Mouse (Mus musculus) layer of hippocampus, postnatal 10 days (tissue): ENCODE results near the gene Cnr2. TPM values are rescaled to one million over a fixed set of nuclear protein-coding genes. Genes with fewer than 3 reads are reported as not detected.

ENCODE experiments used
- DNase-seq, 2 experiments: peaks; one replicate each; pipeline ENCODE4 v3.0.0; 2021; ENCODE audit warnings: low spot score in 2 of 2
- long read RNA-seq: library from polyadenylated mRNA; stranded (forward); transcript quantifications from one replicate; pipeline ENCODE4 v2.0.0, GENCODE M21; 2023
- total RNA-seq, 2 experiments: library from RNA; stranded (reverse); gene quantifications; 2 replicates each; pipeline ENCODE4 v1.2.3; 2021

The Cnr2 gene
- under 1 TPM; 0.18 to 0.22 TPM for total RNA-seq
- long read RNA-seq, partial matches to known transcripts: 0 of 1 reads
- long read RNA-seq, other reads (novel, unspliced or antisense): 1 of 1 reads

DNA sequence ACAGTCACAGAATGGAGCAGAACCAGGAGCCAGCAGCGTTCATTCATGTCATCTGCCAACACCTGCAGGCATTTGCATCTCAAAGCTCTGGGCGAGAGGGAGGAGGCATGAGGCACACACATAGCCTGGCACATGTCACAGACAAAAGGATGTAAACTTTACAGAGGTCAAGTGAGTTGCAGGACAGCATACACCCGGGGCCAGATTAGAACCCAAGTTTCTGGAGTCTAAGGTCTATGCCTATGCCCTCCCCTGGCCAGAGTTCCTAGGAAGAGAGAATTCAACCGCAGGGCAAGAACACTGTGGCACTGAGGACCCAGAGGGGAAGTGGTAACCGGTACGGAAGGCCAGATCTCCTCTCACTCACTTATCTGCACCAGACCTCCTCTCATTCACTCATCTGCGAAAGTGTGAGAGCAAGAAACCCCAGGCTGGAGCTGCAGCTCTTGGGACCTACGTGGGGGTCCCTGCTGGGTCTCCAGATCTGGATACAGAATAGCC, at the start of gene Cnr2:
Cnr2 (plus strand) TSS at position 324 of the 501 bp plus-strand sequence.
- DNase-seq: no peak

DNA sequence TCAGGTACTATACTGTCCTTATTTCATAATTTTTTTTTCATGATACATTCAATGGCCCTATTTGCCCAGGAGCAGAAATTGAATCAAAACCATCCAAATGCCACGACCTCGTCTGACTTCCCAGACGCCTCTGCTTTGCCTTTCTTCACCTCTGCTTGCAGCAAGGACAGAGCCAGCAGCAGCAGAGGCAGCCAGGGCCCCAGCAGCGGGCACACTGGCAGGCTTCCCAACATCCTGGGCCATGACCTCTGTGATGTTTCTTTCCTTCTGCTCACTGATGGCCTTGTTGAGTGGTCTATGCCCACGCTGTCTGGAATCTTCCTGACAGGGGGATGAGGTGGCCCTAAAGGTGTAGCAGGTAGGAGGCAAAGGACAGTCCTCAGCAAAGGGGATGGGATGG, 47.6 kb upstream of the Cnr2 start:
- no peak for DNase-seq

DNA sequence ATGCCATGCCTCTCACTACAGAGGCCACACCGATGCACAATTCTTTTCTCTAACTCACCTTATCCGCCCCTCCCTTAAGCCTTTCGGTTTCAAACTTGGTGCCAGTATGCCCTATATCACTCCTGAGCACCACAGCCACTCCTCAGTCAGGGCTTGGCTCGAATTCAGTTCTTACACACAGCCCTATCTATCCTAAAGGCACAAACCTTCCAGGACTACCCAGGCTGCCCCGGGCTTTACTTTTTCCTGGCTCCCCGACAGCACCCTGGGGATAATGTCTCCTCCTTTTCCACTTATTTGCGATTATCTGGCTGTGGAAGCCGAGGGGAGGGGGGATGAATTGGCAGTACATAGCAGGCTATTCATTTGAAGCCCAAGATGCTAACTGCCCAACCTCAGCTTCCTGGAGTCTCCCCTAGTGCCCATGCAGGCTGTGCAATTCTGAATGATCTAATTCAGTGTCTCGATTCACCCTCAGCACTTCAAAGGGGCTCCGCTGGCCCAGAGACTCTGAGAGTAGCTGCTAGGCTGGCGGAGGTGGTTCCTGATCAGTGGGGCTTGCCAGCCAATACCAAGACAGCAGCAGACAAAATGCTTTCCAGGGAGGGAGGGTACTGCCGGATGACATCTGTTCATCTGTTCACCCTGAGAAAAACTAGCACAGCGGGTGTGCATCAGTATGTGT, 44.6 kb upstream of the Cnr2 start:
- DNase-seq: peak; percentile 63 to 76

DNA sequence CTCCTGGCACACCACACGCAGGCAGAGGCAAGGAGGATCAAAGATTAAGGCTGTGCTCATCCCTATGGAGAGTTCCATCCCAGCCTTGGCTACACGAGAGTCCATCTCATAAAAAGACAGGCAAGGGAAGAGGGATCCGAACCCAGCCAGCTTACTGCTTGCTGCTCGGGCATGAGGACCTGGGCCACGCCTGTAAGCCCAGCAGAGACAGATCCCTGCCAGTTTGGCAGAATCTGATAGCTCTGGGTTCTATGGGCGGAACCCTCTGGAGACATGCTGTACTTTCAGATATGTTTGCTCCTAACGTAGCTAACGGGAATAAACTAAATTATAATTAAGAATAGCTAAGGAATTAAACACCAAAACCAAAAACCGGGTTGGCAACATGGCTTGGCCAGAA, 43.3 kb upstream of the Cnr2 start:
- peak in 1 of 2 experiments; percentile 4 for DNase-seq

DNA sequence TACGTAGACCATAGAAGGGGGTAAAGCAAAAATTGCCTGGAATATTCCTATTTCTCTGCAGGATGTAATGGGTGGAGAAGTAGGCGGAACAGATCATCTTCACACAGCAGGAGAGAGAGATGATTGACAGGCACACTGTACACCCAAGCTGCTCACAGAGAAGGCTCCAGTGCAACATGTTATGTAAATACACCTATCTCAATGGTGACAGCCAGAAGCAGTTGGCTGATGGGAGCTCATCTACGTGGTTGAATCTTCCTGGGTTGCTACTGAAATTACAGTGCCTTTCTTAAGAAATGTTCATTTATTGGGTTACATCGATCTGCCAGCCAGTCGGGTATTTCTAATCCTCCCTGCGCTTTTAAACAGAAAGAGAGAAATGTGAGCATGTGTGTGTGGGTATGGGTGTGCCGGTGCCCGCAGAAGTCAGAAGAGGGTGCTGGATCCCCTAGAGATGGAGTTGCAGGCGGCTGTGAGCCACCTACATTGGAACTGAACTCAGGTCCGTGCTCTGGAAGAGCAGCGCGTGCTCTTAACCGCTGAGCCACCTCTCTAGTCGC, 41.1 kb upstream of the Cnr2 start:
- DNase-seq: peak in 1 of 2 experiments; percentile 16

DNA sequence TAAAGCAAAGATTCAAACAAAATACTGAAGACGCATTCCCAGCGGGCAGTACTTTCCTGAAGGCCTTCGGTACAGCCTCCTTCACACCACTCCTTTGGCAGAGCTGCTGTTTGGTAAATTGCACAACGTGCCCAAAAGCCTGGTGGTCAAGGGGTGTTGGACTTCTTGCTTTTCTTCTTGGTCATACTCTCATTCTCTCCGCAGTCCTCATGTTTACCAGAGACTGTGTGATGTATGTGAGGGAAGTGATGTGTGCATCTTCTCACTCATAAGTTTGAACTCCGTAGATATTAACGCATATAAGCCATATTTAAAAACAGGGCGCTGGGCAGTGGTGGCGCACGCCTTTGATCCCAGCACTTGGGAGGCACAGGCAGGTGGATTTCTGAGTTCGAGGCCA, 40.6 kb upstream of the Cnr2 start:
- DNase-seq: peak in 1 of 2 experiments; percentile 2

DNA sequence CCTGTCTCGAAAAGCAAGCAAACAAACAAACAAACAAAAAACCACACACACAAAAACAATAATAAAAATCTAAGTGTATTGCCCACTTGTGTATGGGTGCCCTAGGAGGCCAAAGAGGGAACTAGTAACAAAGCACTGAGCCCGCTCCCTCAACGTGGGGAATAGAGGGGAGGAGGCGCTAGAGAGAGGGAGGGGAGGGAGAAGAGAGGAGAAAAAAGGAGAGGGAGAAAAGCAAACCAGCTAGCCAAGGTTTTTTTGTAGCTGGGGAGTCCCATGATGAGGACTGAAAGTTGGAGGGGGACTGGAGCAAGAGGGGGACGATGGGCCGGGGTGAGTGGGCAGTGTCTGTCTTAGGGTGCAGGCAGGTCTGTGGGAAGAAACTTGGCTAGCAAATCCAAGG, 40.1 kb upstream of the Cnr2 start:
- peak in 1 of 2 experiments; percentile 18 for DNase-seq

DNA sequence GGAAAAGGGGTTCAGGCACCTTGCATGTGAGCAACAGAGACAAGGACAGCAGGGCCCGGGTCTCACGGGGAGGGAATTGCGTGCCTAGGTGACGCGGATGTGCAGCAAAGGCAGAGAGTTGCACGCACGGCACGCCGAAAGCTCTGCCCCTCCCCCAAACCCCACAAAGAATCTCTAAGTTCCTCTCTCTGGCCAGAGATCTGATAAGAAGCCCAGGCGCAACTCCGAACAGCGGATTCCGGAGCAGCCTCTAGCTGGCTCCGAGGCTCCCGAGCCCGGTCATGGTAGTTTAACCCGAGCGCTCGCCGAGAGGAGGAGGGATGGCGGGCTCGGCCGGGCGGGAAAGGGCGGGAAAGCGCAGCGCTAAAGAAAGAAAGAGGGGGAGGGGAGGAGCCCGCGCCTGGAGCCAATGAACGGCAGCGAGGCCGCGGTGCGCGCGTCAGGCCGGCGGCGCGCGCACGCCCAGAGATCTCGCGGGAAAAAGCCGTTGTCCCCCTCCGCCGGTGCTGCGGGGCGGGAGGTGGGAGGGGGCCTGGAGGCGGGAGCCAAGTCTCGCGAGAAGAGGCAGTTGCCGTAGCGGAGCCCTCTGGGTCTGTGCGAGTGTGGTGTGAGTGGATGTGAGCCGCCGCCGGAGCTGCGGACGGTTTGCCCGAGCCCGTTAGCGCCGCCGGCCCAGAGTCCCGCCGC, 39.5 kb upstream of the Cnr2 start, which contains the start of gene Srsf10:
Srsf10 (plus strand) TSS at position 212 of the 687 bp plus-strand sequence.
- peak; percentile 90 to 94 for DNase-seq

DNA sequence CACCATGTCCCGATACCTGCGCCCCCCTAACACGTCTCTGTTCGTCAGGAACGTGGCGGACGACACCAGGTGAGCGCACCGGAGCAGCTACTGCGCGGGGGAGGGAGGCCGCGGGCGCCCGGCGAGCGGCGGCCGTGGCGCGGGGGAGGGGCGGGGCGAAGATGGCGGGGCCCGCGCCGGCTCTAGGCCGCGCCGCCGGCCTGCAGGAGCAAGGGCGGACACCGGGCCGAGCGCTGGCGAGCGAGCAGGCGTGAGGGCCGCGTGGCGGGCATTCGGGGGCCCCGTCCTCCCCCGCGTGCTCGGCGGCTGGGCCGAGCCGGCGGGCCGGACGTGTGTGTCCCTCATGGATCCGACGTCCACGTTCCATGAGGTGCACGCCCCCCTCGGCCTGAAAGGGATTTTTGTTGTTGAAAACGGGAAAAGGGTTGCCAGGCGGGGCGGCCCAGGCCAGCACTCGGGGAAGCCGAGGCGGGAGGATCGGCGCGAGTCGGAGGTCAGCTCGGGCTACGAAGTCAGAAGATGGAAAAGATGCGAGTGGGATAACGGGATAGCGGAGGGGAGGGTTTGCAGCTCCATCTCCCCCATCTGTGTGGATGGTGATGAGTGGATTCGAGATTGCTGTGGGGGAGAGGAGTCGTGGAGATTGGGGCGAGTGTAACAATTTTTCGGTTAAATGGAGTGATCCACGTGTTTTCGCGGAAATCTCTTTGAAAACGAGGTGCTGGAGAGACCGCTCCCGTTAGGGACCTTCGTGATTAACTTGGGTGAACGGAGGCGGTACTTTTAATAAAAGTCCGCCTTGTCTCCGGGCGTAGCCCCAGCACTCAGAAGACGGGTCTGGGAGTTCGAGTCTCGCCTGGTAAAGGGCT, 38.7 kb upstream of the Cnr2 start:
- DNase-seq: peak; percentile 70 to 75

DNA sequence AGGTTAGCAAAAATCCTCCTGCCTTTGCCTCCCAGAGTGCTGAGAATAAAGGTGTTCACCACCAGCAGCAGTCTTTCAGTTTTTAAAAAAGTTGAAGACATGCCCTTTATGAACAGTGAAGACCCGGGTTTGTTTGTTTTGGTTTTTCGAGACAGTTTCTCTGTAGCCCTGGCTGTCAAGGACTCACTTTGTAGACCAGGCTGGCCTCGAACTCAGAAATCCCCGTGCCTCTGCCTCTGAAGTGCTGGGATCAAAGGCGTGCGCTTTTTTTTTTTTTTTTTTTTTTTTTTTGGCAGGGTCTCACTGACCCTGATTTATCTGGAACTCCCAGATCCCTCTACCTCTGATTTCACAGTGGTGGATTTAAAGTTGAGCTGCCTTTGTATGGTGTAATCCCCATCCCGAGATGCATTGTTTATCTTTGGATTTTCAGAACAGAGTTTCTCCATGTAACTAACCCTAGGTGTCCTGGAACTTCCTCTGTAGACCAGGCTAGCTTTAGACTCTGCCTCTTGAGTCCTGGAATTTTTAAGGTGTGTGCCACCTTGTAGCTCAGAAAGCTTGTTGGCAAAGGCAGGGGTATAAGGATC, 37.5 kb upstream of the Cnr2 start:
- DNase-seq: no peak

DNA sequence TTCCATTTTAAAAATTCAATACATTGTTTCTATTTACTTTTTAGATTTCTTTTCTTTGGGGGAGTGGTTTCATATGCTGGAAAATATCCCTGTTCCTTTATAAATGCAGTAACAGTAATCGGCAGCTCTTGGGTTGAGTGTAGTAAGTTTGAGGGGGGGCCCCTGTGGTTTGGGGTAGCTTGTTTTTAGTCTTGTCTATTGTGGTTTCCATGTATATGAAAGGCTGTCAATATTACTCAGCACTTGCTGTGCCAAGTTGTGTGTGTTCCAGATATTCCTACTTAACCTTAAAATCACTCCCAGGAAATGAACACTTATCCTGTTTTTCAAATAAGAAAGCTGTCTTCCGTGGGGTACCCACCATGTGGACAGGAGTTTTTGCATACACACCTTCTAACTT, 26.2 kb upstream of the Cnr2 start:
- DNase-seq: no peak

DNA sequence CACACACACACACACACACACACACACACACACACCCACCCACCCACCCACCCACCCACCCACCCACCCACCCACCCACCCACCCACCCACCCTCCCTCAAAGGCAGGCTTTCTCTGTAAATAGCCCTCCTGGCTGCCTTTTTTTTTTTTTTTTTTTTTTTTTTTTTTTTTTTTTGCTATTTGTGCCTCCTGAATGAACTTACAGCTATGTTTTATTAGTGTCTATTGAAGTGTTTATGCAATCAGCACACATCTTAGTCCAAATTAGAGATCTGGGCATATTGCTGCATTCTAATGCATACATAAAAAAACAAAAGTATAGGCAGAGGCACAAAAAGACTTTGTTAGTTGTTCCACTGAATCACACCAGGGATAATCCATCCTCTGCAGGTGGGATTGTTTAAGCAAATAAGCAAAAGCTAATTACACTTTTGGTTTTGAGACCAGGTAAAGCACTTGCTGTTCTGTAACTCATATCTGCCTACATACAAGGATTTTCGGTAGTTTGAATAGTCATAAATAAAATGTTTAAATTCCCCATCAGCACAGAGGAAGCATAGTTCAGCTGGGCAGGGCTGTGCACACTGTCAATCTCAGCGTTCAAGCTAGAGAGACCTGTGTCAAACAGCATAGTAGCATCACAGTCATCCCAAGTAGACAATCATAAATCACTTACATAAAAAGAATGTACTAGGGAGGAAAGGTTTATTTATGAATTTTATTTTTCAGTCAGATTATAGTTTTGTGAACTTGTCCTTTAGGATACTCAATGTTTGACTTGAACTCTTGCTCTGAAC, 24.8 kb upstream of the Cnr2 start:
- DNase-seq: no peak

DNA sequence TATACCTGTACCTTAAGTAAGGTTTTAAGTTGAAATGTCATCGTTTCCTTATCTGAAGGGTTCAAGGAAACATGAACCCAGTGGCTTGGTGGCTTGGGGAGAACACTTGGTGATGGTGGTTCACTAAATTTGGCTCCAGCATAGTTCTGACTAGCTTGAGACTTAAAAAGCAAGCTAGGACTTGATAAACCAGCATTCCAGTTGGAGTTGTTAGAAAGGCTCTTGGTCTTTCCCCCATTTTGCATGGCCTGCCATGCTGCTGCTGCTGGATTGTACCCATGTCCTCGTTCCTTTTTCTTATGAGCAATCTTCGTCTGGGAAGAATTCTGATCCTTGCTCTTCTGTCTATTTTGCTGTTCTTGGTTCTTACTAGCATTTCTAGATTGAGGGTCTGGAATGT, 23.2 kb upstream of the Cnr2 start:
- DNase-seq: no peak

DNA sequence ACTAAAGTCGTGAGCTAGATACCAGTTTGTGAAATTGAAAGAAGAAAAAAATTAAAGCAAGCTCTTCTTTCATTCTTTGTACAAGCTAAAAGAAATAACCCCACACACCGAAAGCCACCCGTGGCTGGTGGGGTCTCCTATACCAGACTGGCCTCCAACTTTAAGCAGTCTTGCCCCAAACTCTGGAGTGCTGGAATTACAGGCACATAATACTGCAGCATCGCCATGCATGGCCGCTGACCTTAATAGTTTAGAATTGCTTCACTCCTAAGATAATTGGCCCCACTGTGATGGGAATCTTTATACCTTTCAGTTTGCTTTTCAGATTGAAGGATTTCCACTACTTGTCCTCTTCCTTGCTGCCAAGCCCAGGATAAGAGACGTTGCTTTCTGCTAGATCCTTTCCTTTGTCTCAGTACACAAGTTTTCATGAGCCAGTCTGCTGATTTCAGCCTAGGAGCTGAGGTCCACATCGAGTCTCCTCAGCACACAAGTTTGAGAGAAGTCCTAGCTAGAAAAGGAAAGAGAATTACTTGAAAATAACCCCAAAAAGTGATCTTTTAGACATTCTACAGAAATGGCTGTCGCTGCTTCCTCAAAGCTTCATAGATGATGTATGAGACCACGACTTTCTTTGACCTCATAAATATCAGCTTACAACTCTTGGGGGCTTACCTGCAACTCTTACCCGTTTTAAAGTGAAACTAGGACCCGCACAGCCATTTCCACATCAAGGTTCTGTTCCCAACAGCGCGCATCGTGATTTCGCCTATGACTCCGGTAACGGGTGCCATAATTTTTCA, 22.4 kb upstream of the Cnr2 start:
- no peak for DNase-seq

DNA sequence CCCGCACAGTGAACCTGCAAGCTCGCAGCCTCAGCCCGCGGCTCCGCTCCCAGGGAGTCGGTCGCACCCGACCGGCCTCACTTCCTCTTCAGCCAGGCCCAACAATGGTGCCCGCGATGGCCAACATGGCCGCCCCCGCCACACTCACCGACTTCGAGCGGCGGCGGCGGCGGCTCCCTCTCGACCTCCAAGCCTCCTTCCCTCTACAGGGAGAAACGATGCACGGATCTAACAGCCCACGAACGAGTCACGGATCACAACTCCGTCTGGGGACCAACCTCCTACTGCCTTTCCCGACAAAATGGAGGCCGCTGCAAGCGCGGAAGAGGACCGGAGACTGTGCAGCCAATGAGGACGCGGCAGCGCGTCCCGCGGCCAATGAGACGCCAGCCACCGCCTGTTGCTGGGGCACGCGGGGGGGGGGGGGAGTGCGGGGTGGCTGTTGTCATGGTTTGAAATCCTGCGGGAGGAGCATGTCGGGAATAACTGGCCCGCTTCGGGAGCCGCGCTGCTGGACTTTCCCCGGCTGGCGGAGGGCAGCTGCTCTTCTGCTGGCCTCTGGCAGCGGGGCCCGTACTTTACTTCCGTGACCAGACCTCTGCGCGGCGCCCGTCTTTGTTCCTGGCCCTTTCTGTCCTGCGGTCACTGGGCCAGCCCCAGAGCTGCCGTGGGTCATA, 21.5 kb upstream of the Cnr2 start, which contains the start of gene Pnrc2:
Pnrc2 (minus strand) TSS at position 325 of the 677 bp plus-strand sequence.
- peak; percentile 88 to 92 for DNase-seq

DNA sequence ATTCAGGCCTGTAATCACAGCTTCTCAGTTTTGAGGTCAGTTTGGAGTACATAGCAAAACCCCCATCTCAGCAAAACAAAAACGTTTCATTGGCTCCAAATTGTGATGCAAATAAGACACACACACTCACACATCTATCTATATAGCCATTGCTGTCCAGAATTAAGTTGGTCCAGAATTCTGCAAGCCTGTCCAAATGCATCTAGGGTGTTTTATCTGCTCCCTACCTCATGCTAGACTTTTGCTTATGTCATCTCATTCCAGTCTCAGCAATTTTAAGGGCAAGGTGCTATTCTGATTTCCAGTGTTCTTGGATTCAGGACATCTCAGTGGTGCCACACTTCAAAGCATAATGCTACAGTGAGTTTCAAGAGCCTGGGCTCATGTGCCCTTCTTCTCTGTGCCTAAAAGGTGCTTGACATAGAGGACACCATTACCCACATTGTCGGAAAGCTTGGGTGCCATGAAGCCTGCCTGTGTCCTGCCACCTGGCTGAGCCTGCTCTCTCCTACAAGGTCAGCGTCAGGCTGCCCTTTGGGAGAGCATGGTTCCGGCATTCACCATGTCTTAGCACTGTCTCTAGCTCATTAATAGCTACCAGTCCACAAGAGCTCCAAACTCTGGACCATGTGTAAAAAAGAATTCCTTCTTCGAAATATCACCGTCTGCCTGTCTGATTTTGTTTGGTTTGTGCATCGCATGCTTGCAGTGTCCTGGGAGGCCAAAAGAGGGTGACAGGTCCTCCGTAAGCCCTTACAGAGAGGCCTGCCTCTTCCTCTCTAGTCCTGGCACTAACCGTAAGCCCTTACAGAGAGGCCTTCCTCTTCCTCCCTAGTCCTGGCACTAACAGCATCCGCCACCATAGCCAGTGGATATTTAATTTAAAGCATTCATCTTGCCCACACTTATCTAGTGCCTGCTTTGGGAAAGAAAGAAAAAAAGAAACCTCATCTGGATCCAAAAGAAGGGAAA, 20.3 kb upstream of the Cnr2 start:
- DNase-seq: no peak

DNA sequence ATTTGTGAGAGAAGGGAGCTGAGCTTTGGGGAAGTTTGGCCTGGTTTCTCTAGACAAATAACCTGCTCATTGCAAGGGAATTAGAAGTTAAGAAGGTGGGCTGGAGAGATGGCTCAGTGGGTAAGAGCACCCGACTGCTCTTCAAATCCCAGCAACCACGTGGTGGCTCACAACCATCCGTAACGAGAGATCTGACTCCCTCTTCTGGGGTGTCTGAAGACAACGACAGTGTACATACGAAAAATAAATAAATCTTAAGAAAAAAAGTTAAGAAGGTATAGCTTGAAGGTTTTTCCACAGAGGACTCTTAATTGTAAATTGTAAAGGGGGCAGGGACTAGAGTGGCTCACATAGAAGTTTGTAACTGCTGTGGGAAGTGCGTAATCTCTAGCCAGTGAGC, 19.6 kb upstream of the Cnr2 start:
- no peak for DNase-seq
